Mouse (Mus musculus): ENCODE measurements around the gene Ism1. TPM values are rescaled to one million over a fixed set of nuclear protein-coding genes. Genes with fewer than 3 reads are reported as not detected.

Gene Ism1
- total and polyA plus RNA-seq, 3 experiments: not detected

GRCm38 (mm10) chr2:139788658-139789057, 110.7 kb downstream of the Ism1 start:
- no peaks in the 10 kb centered on the region for H3K79me2 ChIP-seq (replicated peaks; ENCODE audit: control insufficient read depth, extremely low read depth, insufficient read depth, poor library complexity, severe bottlenecking)
- dilution Hi-C loops (cut with MboI; ENCODE audit: extremely low pct_ligation_motif_present, extremely low pct_unique_long_range_greater_than_20kb, low sequenced_read_pairs): no loop called here
- H3K4me2 ChIP-seq (ENCODE audit: insufficient read depth, low read depth, poor library complexity, severe bottlenecking): no peak overlapping the region
- TF ChIP-seq RCOR1 (conservative IDR thresholded peaks at IDR 0.05; ENCODE audit: low read depth, low read length) (no peak), USF2 (conservative IDR thresholded peaks at IDR 0.05; ENCODE audit: low read depth, low read length) (no peak), MYC (IDR thresholded peaks at IDR 0.05; ENCODE audit: low read depth, low read length) (no peak), GABPA (IDR thresholded peaks at IDR 0.05; ENCODE audit: insufficient replicate concordance, low read depth, low read length) (no peak), UBTF (IDR thresholded peaks at IDR 0.05; ENCODE audit: low read depth, low read length) (no peak), RAD21 (IDR thresholded peaks at IDR 0.05; ENCODE audit: low read depth, low read length) (no peak), HCFC1 (IDR thresholded peaks at IDR 0.05; ENCODE audit: low read depth, low read length) (no peak), TCF12 (IDR thresholded peaks at IDR 0.05; ENCODE audit: low read depth, low read length) (no peak), JUND (conservative IDR thresholded peaks at IDR 0.05; ENCODE audit: low read depth, low read length) (no peak), ELF1 (IDR thresholded peaks at IDR 0.05; ENCODE audit: low read depth, low read length) (no peak), CHD2 (IDR thresholded peaks at IDR 0.05; ENCODE audit: low read length) (no peak), ZNF384 (IDR thresholded peaks at IDR 0.05; ENCODE audit: low read depth, low read length) (no peak), MAFK (IDR thresholded peaks at IDR 0.05; ENCODE audit: insufficient replicate concordance, low read length) (no peak), MAX (IDR thresholded peaks at IDR 0.05; ENCODE audit: low read length) (no peak), EP300 (IDR thresholded peaks at IDR 0.05; ENCODE audit: low read length) (no peak)
- no peaks in the 10 kb centered on the region for H3K4me1 ChIP-seq (ENCODE audit: control insufficient read depth in 1 of 2, insufficient read depth in 2 of 2)
- H3K36me3 ChIP-seq (replicated peaks in 1 of 2; ENCODE audit: control insufficient read depth in 1 of 2, insufficient read depth in 1 of 2, low read length in 1 of 2): no peaks in the 10 kb centered on the region
- no peak overlapping the region for H3K4me3 ChIP-seq (replicated peaks in 1 of 3; ENCODE audit: low read depth in 2 of 3, low read length in 2 of 3, poor library complexity in 1 of 3)
- DNase-seq (ENCODE audit: extremely low read depth): no peak
- H3K9me3 ChIP-seq (replicated peaks; ENCODE audit: low read length): no peaks in the 10 kb centered on the region
- no peaks in the 10 kb centered on the region for H3K27me3 ChIP-seq (replicated peaks)
- no peak overlapping the region for H3K9ac ChIP-seq (ENCODE audit: insufficient read depth, low read depth)
- H3K27ac ChIP-seq (ENCODE audit: insufficient read depth, low read depth): no peak overlapping the region
- in situ Hi-C loops (cut with MboI; ENCODE audit: low pct_ligation_motif_present, low pct_unique_long_range_greater_than_20kb, low sequenced_read_pairs): no loop called here

GRCm38 (mm10) chr2:139792345-139793120, 114.6 kb downstream of the Ism1 start:
- Histone ChIP-seq H3K27me3 (replicated peaks) (no peaks in the 10 kb centered on the region), H3K9me3 (replicated peaks; ENCODE audit: low read length) (no peaks in the 10 kb centered on the region), H3K4me3 (replicated peaks in 1 of 3; ENCODE audit: low read depth in 2 of 3, low read length in 2 of 3, poor library complexity in 1 of 3) (no peak overlapping the region), H3K36me3 (replicated peaks in 1 of 2; ENCODE audit: control insufficient read depth in 1 of 2, insufficient read depth in 1 of 2, low read length in 1 of 2) (no peaks in the 10 kb centered on the region), H3K79me2 (replicated peaks; ENCODE audit: control insufficient read depth, extremely low read depth, insufficient read depth, poor library complexity, severe bottlenecking) (no peaks in the 10 kb centered on the region), H3K27ac (ENCODE audit: insufficient read depth, low read depth) (no peak overlapping the region), H3K4me2 (ENCODE audit: insufficient read depth, low read depth, poor library complexity, severe bottlenecking) (no peak overlapping the region), H3K9ac (ENCODE audit: insufficient read depth, low read depth) (no peak overlapping the region), H3K4me1 (ENCODE audit: control insufficient read depth in 1 of 2, insufficient read depth in 2 of 2) (no peaks in the 10 kb centered on the region)
- in situ Hi-C loops (cut with MboI; ENCODE audit: low pct_ligation_motif_present, low pct_unique_long_range_greater_than_20kb, low sequenced_read_pairs): no loop called here
- dilution Hi-C loops (cut with MboI; ENCODE audit: extremely low pct_ligation_motif_present, extremely low pct_unique_long_range_greater_than_20kb, low sequenced_read_pairs): no loop called here
- DNase-seq (ENCODE audit: extremely low read depth): no peak
- TF ChIP-seq CHD1 (IDR thresholded peaks at IDR 0.05; ENCODE audit: low read depth, low read length): no peak
- no peak for TF ChIP-seq BHLHE40 (IDR thresholded peaks at IDR 0.05; ENCODE audit: low read depth, low read length)
- no peak for TF ChIP-seq RCOR1 (conservative IDR thresholded peaks at IDR 0.05; ENCODE audit: low read depth, low read length)
- TF ChIP-seq GABPA (IDR thresholded peaks at IDR 0.05; ENCODE audit: insufficient replicate concordance, low read depth, low read length): no peak
- no peak for TF ChIP-seq UBTF (IDR thresholded peaks at IDR 0.05; ENCODE audit: low read depth, low read length)
- TF ChIP-seq ZC3H11A (IDR thresholded peaks at IDR 0.05; ENCODE audit: low read depth, low read length): no peak
- no peak for TF ChIP-seq ZKSCAN1 (IDR thresholded peaks at IDR 0.05; ENCODE audit: borderline replicate concordance, low read depth, low read length)
- no peak for TF ChIP-seq MAX (IDR thresholded peaks at IDR 0.05; ENCODE audit: low read length)

Measured in CH12.LX (cell line).